Mouse (Mus musculus) ES-Bruce4 (cell line): ENCODE measurements around the gene Nrip2. TPM values are rescaled to one million over a fixed set of nuclear protein-coding genes. Genes with fewer than 3 reads are reported as not detected.
A peak's percentile ranks its signal among the peaks of the same experiment; 100 is the strongest.

Experiments
- H3K27ac ChIP-seq: 2 replicates; pipeline ENCODE4 v1.5.1; 2012; ENCODE audit warnings: low read length, inconsistent platforms; ENCODE audit not compliant: insufficient read depth
- H3K27me3 ChIP-seq: 2 replicates; pipeline ENCODE4 v1.6.1; 2012; ENCODE audit warnings: mild to moderate bottlenecking, low read length, inconsistent platforms; ENCODE audit not compliant: control insufficient read depth, poor library complexity, insufficient read depth, severe bottlenecking
- H3K36me3 ChIP-seq: 2 replicates; pipeline ENCODE4 v1.6.1; 2012; ENCODE audit warnings: inconsistent platforms, mild to moderate bottlenecking, low read length, moderate library complexity; ENCODE audit not compliant: control insufficient read depth, poor library complexity, insufficient read depth, severe bottlenecking
- H3K4me1 ChIP-seq: one replicate; pipeline ENCODE4 v1.8.1; 2011; ENCODE audit warnings: low read length; ENCODE audit not compliant: control insufficient read depth, insufficient read depth
- H3K4me3 ChIP-seq: 2 replicates; pipeline ENCODE4 v1.5.1; 2011; ENCODE audit warnings: low read depth, mild to moderate bottlenecking, low read length
- H3K9ac ChIP-seq: 2 replicates; pipeline ENCODE4 v1.6.1; 2012; ENCODE audit warnings: low read depth, mild to moderate bottlenecking, inconsistent platforms; ENCODE audit not compliant: poor library complexity, severe bottlenecking
- H3K9me3 ChIP-seq: replicated peaks from 2 replicates; pipeline ENCODE4 v1.6.1; 2012; ENCODE audit warnings: mild to moderate bottlenecking, low read length, inconsistent platforms; ENCODE audit not compliant: control insufficient read depth, poor library complexity, insufficient read depth, severe bottlenecking
- CTCF ChIP-seq: IDR thresholded peaks from one replicate; pipeline ENCODE4 v1.8.1; 2011; ENCODE audit warnings: low read depth, low read length
- EP300 ChIP-seq: IDR thresholded peaks from 2 replicates; pipeline ENCODE4 v1.6.1; 2011; ENCODE audit warnings: low read depth, low read length; ENCODE audit not compliant: insufficient read depth
- POLR2A ChIP-seq: IDR thresholded peaks from one replicate; pipeline ENCODE4 v1.8.1; 2011; ENCODE audit warnings: low read length; ENCODE audit not compliant: insufficient read depth
- polyA plus RNA-seq: library from polyadenylated mRNA; stranded (reverse); fragments of >200 nt; gene quantifications from 2 replicates; pipeline ENCODE4 v1.2.4, GENCODE M21; 2011; ENCODE audit warnings: low read depth; ENCODE audit not compliant: missing spikeins, insufficient read depth, insufficient read length

The Nrip2 gene
- polyA plus RNA-seq, 1 experiment, result not detected

- TF ChIP-seq POLR2A (no peak), CTCF (no peak), EP300 (peak; percentile 92)
- H3K4me3 ChIP-seq, result no peak overlapping the region
Measured at GRCm38 (mm10) chr6:128408544-128409125, 9.5 kb downstream of the Nrip2 start.

GRCm38 (mm10) chr6:128410305-128410704 lies 11.2 kb downstream of the Nrip2 start:
- no peak overlapping the region for H3K27ac ChIP-seq
- peaks cover 9% of the 10 kb centered on the region for H3K36me3 ChIP-seq
- no peaks in the 10 kb centered on the region for H3K27me3 ChIP-seq
- H3K4me1 ChIP-seq, result peaks cover 12% of the 10 kb centered on the region
- H3K9me3 ChIP-seq, result no peaks in the 10 kb centered on the region
- TF ChIP-seq EP300 (no peak), CTCF (no peak), POLR2A (no peak)
- no peak overlapping the region for H3K9ac ChIP-seq
- H3K4me3 ChIP-seq, result no peak overlapping the region

More at GRCm38 (mm10) chr6:128408544-128409125, 9.5 kb downstream of the Nrip2 start:
- H3K4me1 ChIP-seq, result peaks cover 12% of the 10 kb centered on the region
- no peaks in the 10 kb centered on the region for H3K9me3 ChIP-seq
- peaks cover 9% of the 10 kb centered on the region for H3K36me3 ChIP-seq
- H3K27ac ChIP-seq, result peak overlapping the region; percentile 31; the same call in 1 of the 2 replicates
- no peaks in the 10 kb centered on the region for H3K27me3 ChIP-seq
- no peak overlapping the region for H3K9ac ChIP-seq

GRCm38 (mm10) chr6:128411115-128411514 lies 12.0 kb downstream of the Nrip2 start:
- no peak overlapping the region for H3K27ac ChIP-seq
- H3K4me3 ChIP-seq, result no peak overlapping the region
- H3K4me1 ChIP-seq, result peaks cover 12% of the 10 kb centered on the region
- H3K27me3 ChIP-seq, result no peaks in the 10 kb centered on the region
- no peak overlapping the region for H3K9ac ChIP-seq
- H3K9me3 ChIP-seq, result no peaks in the 10 kb centered on the region
- H3K36me3 ChIP-seq, result peaks cover 9% of the 10 kb centered on the region
- TF ChIP-seq CTCF, result peak; percentile 27
- TF ChIP-seq EP300, result no peak
- TF ChIP-seq POLR2A, result no peak

- TF ChIP-seq POLR2A (no peak), CTCF (no peak), EP300 (no peak)
- no peak overlapping the region for H3K9ac ChIP-seq
- H3K4me3 ChIP-seq, result no peak overlapping the region
- no peaks in the 10 kb centered on the region for H3K4me1 ChIP-seq
- H3K36me3 ChIP-seq, result peaks cover 1% of the 10 kb centered on the region
- no peaks in the 10 kb centered on the region for H3K9me3 ChIP-seq
- no peak overlapping the region for H3K27ac ChIP-seq
- H3K27me3 ChIP-seq, result no peaks in the 10 kb centered on the region
Measured at GRCm38 (mm10) chr6:128416169-128416568, 17.1 kb downstream of the Nrip2 start.

GRCm38 (mm10) chr6:128418076-128418475 lies 19.0 kb downstream of the Nrip2 start:
- TF ChIP-seq EP300 (no peak), POLR2A (no peak), CTCF (no peak)
- no peaks in the 10 kb centered on the region for H3K27me3 ChIP-seq
- no peak overlapping the region for H3K4me3 ChIP-seq
- no peaks in the 10 kb centered on the region for H3K4me1 ChIP-seq
- H3K27ac ChIP-seq, result no peak overlapping the region
- no peaks in the 10 kb centered on the region for H3K36me3 ChIP-seq
- no peaks in the 10 kb centered on the region for H3K9me3 ChIP-seq
- H3K9ac ChIP-seq, result no peak overlapping the region

DNA sequence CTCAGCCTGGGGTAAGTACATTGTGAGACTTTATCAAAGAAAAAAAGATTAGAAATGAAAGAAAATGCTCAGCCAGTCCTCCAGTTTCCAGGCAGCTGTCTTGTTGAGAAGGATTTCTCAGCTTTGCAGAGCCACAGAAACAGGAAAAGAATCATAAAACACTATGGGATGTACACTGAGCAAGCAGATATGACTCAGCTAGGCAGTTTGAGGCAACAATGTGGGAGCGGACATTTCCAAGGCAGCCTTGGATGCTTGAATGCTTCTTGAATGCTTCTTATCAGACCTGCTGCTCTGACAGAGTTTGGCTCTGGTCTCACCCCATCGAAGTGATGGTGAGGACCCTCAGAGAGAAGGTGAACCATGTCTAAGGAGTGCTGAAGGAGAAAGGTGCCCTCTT lies 21.9 kb downstream of the Nrip2 start:
- no peaks in the 10 kb centered on the region for H3K27me3 ChIP-seq
- H3K4me1 ChIP-seq, result no peaks in the 10 kb centered on the region
- no peak overlapping the region for H3K9ac ChIP-seq
- no peak for TF ChIP-seq POLR2A
- TF ChIP-seq EP300, result no peak
- no peak for TF ChIP-seq CTCF
- H3K9me3 ChIP-seq, result no peaks in the 10 kb centered on the region
- no peaks in the 10 kb centered on the region for H3K36me3 ChIP-seq
- no peak overlapping the region for H3K4me3 ChIP-seq
- H3K27ac ChIP-seq, result no peak overlapping the region
